Mouse (Mus musculus) heart, adult 2 months (tissue): ENCODE data around the gene Intu. TPM values are rescaled to one million over a fixed set of nuclear protein-coding genes. Genes with fewer than 3 reads are reported as not detected.

Source experiments
- DNase-seq, 2 experiments: peaks; one replicate each; pipeline ENCODE4 v3.0.0; 2021
- H3K27ac ChIP-seq: fragments of 200-600 bp; 2 replicates; pipeline ENCODE4 v1.8.1; 2022
- H3K27me3 ChIP-seq: fragments of 200-500 bp; 2 replicates; pipeline ENCODE4 v1.6.1; 2012; ENCODE audit warnings: mild to moderate bottlenecking, low read length, inconsistent platforms, mixed read lengths; ENCODE audit not compliant: control insufficient read depth, insufficient read depth
- H3K36me3 ChIP-seq: fragments of 200-500 bp; 2 replicates; pipeline ENCODE4 v1.6.1; 2012; ENCODE audit warnings: low read length, inconsistent platforms; ENCODE audit not compliant: control insufficient read depth, insufficient read depth
- H3K4me1 ChIP-seq: fragments of 200-500 bp; 2 replicates; pipeline ENCODE4 v1.6.1; 2011; ENCODE audit warnings: low read length; ENCODE audit not compliant: control insufficient read depth, insufficient read depth
- H3K4me3 ChIP-seq: fragments of 200-600 bp; 2 replicates; pipeline ENCODE4 v1.8.1; 2022
- H3K79me2 ChIP-seq: fragments of 200-500 bp; replicated peaks from 2 replicates; pipeline ENCODE4 v1.6.1; 2012; ENCODE audit warnings: mild to moderate bottlenecking, inconsistent platforms, low read length, moderate library complexity, mixed read lengths; ENCODE audit not compliant: control insufficient read depth, insufficient read depth
- H3K9ac ChIP-seq: fragments of 200-500 bp; 2 replicates; pipeline ENCODE4 v1.6.1; 2012; ENCODE audit warnings: low read depth, mild to moderate bottlenecking, control low read depth, inconsistent platforms, low read length, mixed read lengths
- CTCF ChIP-seq: fragments of 200-600 bp; IDR thresholded peaks from 2 replicates; pipeline ENCODE4 v1.8.1; 2022; ENCODE audit warnings: antibody characterized with exemption, mild to moderate bottlenecking, moderate library complexity
- EP300 ChIP-seq: fragments of 200-500 bp; IDR thresholded peaks from 2 replicates; pipeline ENCODE4 v1.6.1; 2011; ENCODE audit warnings: low read depth, low read length, control low read depth; ENCODE audit not compliant: insufficient read depth
- POLR2A ChIP-seq: fragments of 200-500 bp; IDR thresholded peaks from 2 replicates; pipeline ENCODE4 v1.6.1; 2011; ENCODE audit warnings: mild to moderate bottlenecking, low read depth, low read length, control low read depth; ENCODE audit not compliant: insufficient read depth
- WGBS: fragments of 180-500 bp; shearing (Covaris S2); methylation state at CpG from one replicate; pipeline ENCODE4 v1.1.7; 2018; 5-methylcytosine and 5-hydroxymethylcytosine counted together
- intact Hi-C: fragments of 180-260 bp; cut with DNase I; formaldehyde crosslinking; loops from one replicate; pipeline ENCODE4 v1.15.1; 2025
- microRNA-seq, 2 experiments: library from miRNA; unstranded; fragments of <30 nt; microRNA quantifications; one replicate each; pipeline ENCODE4 v1.2.0; 2021
- polyA plus RNA-seq: library from polyadenylated mRNA; depleted of rRNA; stranded (reverse); fragments of >200 nt; gene quantifications from 2 replicates; pipeline ENCODE4 v1.2.3, GENCODE M21; 2012; rRNA removed
- total RNA-seq, 2 experiments: library from RNA; stranded (reverse); gene quantifications; 2 replicates each; pipeline ENCODE4 v1.2.3; 2021

The Intu gene
- total and polyA plus RNA-seq, 3 experiments = 9.6 to 17.1 (median 13.7) TPM

GRCm38 (mm10) chr3:40745661-40746547 lies 214.8 kb downstream of the Intu start:
- Histone ChIP-seq H3K27me3 (no peaks in the 10 kb centered on the region), H3K9ac (peak overlapping the region; percentile 93), H3K27ac (peak overlapping the region; percentile 90), H3K4me3 (peak overlapping the region; percentile 97), H3K36me3 (no peaks in the 10 kb centered on the region; the same call in 1 of the 2 replicates), H3K79me2 (no peaks in the 10 kb centered on the region), H3K4me1 (peaks cover 6% of the 10 kb centered on the region)
- intact Hi-C loops = loop anchor here (2.0 to 5.0 kb wide), 4 partner anchors 53 to 336 kb away; partner anchors contain the start of genes Larp1b and Pgrmc2
- WGBS = 2% methylated on average over 37 of the region's 37 CpGs
- no peak for DNase-seq
- TF ChIP-seq EP300 (no peak), POLR2A (no peak), CTCF (no peak)

Small RNA genes within 50 kb of the gene (microRNA-seq; reads per million reads assigned to microRNA genes)
- gene Gm23810 = 0 reads per million in 2 experiments

Other genes starting within 250 kb of the Intu start
- gene Slc25a31, start 177.6 kb downstream of the Intu start, total RNA-seq = under 1 TPM; 0.16 to 0.29 TPM
- gene Slc25a31, start 177.6 kb downstream of the Intu start, polyA plus RNA-seq = 0.18 and 0.37 TPM in 2 replicates
- gene Hspa4l, start 213.2 kb downstream of the Intu start, total RNA-seq = 10 to 100 TPM; 52.9 to 55.4 TPM
- 6.8 and 11.9 TPM in 2 replicates for gene Hspa4l, start 213.2 kb downstream of the Intu start, polyA plus RNA-seq